Mouse (Mus musculus) hindbrain, embryonic 12.5 days (tissue): ENCODE results near the gene Zbtb45. TPM values are rescaled to one million over a fixed set of nuclear protein-coding genes. Genes with fewer than 3 reads are reported as not detected.
A peak's percentile ranks its signal among the peaks of the same experiment; 100 is the strongest.

Experiments used
- ATAC-seq: fragments of 200-750 bp; cut with Nextera tagmentation; 2 replicates; pipeline ENCODE4 v1.8.0; 2017; ENCODE audit warnings: moderate TSS enrichment; ENCODE audit not compliant: low FRiP score
- H3K27ac ChIP-seq: fragments of 300-500 bp; sonication (generic); 2 replicates; pipeline ENCODE4 v1.5.1; 2016; ENCODE audit warnings: mild to moderate bottlenecking
- H3K27me3 ChIP-seq: fragments of 300-500 bp; sonication (generic); 2 replicates; pipeline ENCODE4 v1.6.1; 2016; ENCODE audit warnings: mild to moderate bottlenecking
- H3K36me3 ChIP-seq: fragments of 300-500 bp; sonication (generic); 2 replicates; pipeline ENCODE4 v1.6.1; 2016; ENCODE audit warnings: mild to moderate bottlenecking
- H3K4me1 ChIP-seq: fragments of 300-500 bp; sonication (generic); 2 replicates; pipeline ENCODE4 v1.6.1; 2016
- H3K4me2 ChIP-seq: fragments of 300-500 bp; sonication (generic); replicated peaks from 2 replicates; pipeline ENCODE4 v1.6.1; 2016; ENCODE audit warnings: mild to moderate bottlenecking
- H3K4me3 ChIP-seq: fragments of 300-500 bp; sonication (generic); 2 replicates; pipeline ENCODE4 v1.5.1; 2016; ENCODE audit warnings: mild to moderate bottlenecking
- H3K9ac ChIP-seq: fragments of 300-500 bp; sonication (generic); 2 replicates; pipeline ENCODE4 v1.6.1; 2016; ENCODE audit warnings: mild to moderate bottlenecking, moderate library complexity
- H3K9me3 ChIP-seq: fragments of 300-500 bp; sonication (generic); replicated peaks from 2 replicates; pipeline ENCODE4 v1.6.1; 2016; ENCODE audit warnings: mild to moderate bottlenecking
- WGBS: fragments of 180-500 bp; shearing (Covaris S2); methylation state at CpG from one replicate; pipeline ENCODE4 v1.1.7; 2016; 5-methylcytosine and 5-hydroxymethylcytosine counted together
- polyA plus RNA-seq: library from polyadenylated mRNA; unstranded; fragments of >200 nt; fragmentation: Nextera tagmentation; extraction: Ambion mirVana; gene quantifications from 2 replicates; pipeline ENCODE4 v1.2.1, GENCODE M21; 2016

Gene Zbtb45
- polyA plus RNA-seq, 1 experiment from 2014 or later, result 32.6 TPM

GRCm38 (mm10) chr7:13031983-13032382 lies 22.1 kb upstream of the Zbtb45 start:
- no peak overlapping the region for H3K27ac ChIP-seq

DNA sequence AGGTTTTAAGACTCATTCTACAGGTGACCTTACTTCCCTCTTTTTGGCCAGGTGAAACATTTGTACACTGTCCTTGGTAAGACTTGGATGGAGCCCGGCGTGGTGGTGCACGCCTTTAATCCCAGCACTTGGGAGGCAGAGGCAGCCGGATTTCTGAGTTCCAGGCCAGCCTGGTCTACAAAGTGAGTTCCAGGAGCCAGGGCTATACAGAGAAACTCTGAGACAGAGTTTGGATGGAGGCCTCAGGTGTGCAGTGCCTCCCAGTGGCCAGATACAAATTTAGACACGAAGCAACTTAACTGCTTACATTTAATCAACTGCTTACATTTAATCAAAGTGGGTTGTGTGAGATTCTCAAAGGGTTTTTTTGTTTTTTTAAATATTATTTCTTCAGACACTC lies 21.2 kb upstream of the Zbtb45 start:
- Histone ChIP-seq H3K27ac (no peak overlapping the region), H3K27me3 (no peaks in the 10 kb centered on the region), H3K4me1 (peaks cover 34% of the 10 kb centered on the region), H3K36me3 (peaks cover 84% of the 10 kb centered on the region), H3K4me2 (no peak overlapping the region), H3K9ac (no peak overlapping the region), H3K9me3 (no peaks in the 10 kb centered on the region), H3K4me3 (no peak overlapping the region)
- no peak for ATAC-seq
- WGBS, result 73% methylated on average over 5 of the region's 5 CpGs

More at GRCm38 (mm10) chr7:13031983-13032382, 22.1 kb upstream of the Zbtb45 start:
- Histone ChIP-seq H3K9ac (no peak overlapping the region), H3K4me1 (peaks cover 34% of the 10 kb centered on the region), H3K36me3 (peaks cover 80% of the 10 kb centered on the region), H3K9me3 (no peaks in the 10 kb centered on the region), H3K4me2 (no peak overlapping the region), H3K4me3 (no peak overlapping the region), H3K27me3 (no peaks in the 10 kb centered on the region)
- WGBS, result 91% methylated on average over 2 of the region's 2 CpGs
- no peak for ATAC-seq

- WGBS, result 95% methylated on average over 4 of the region's 4 CpGs
- Histone ChIP-seq H3K9ac (no peak overlapping the region), H3K4me2 (no peak overlapping the region), H3K27me3 (no peaks in the 10 kb centered on the region), H3K36me3 (peaks cover 79% of the 10 kb centered on the region), H3K4me1 (peaks cover 34% of the 10 kb centered on the region), H3K4me3 (no peak overlapping the region), H3K27ac (no peak overlapping the region), H3K9me3 (no peaks in the 10 kb centered on the region)
- no peak for ATAC-seq
Measured at GRCm38 (mm10) chr7:13028986-13029385, 19.2 kb upstream of the Zbtb45 start.

- peaks cover 29% of the 10 kb centered on the region for H3K4me1 ChIP-seq
- peak overlapping the region; percentile 97 for H3K4me3 ChIP-seq
- H3K27me3 ChIP-seq, result no peaks in the 10 kb centered on the region
- peak overlapping the region; percentile 91 for H3K4me2 ChIP-seq
- H3K36me3 ChIP-seq, result peaks cover 51% of the 10 kb centered on the region
- WGBS, result 27% methylated on average over 4 of the region's 4 CpGs
- H3K9ac ChIP-seq, result peak overlapping the region; percentile 98
- H3K27ac ChIP-seq, result peak overlapping the region; percentile 100
- no peak for ATAC-seq
- no peaks in the 10 kb centered on the region for H3K9me3 ChIP-seq
Measured at GRCm38 (mm10) chr7:13025511-13026112, 15.8 kb upstream of the Zbtb45 start.

DNA sequence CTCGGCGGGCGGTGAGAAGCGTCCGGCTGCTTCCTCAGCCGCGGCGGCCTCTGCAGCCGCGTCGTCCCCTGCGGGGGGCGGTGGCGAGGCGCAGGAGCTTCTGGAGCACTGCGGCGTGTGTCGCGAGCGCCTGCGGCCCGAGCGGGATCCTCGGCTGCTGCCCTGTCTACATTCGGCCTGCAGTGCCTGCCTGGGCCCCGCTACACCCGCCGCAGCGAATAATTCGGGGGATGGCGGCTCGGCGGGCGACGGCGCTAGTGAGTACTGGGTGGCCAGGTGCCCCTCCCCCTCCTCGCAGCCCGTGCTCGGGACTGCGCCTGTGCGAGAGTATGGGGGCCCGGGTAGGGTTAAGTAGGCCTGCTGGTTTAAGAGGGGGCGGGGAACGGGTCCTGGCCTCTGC lies 15.0 kb upstream of the Zbtb45 start:
- H3K27ac ChIP-seq, result peak overlapping the region; percentile 100
- peak; percentile 70 for ATAC-seq
- peaks cover 43% of the 10 kb centered on the region for H3K36me3 ChIP-seq
- H3K4me2 ChIP-seq, result peak overlapping the region; percentile 91
- 0% methylated on average over 37 of the region's 44 CpGs for WGBS
- peak overlapping the region; percentile 97 for H3K4me3 ChIP-seq
- H3K4me1 ChIP-seq, result peaks cover 29% of the 10 kb centered on the region
- no peaks in the 10 kb centered on the region for H3K27me3 ChIP-seq
- H3K9me3 ChIP-seq, result no peaks in the 10 kb centered on the region
- H3K9ac ChIP-seq, result peak overlapping the region; percentile 98

GRCm38 (mm10) chr7:13023928-13024731 lies 14.3 kb upstream of the Zbtb45 start:
- Histone ChIP-seq H3K4me2 (peak overlapping the region; percentile 91), H3K4me1 (peaks cover 29% of the 10 kb centered on the region), H3K9me3 (no peaks in the 10 kb centered on the region), H3K36me3 (peaks cover 36% of the 10 kb centered on the region), H3K4me3 (peak overlapping the region; percentile 97), H3K27ac (peak overlapping the region; percentile 100), H3K27me3 (no peaks in the 10 kb centered on the region), H3K9ac (peak overlapping the region; percentile 98)
- ATAC-seq, result peak; percentile 83
- WGBS, result under 1% methylated on average over 67 of the region's 95 CpGs

DNA sequence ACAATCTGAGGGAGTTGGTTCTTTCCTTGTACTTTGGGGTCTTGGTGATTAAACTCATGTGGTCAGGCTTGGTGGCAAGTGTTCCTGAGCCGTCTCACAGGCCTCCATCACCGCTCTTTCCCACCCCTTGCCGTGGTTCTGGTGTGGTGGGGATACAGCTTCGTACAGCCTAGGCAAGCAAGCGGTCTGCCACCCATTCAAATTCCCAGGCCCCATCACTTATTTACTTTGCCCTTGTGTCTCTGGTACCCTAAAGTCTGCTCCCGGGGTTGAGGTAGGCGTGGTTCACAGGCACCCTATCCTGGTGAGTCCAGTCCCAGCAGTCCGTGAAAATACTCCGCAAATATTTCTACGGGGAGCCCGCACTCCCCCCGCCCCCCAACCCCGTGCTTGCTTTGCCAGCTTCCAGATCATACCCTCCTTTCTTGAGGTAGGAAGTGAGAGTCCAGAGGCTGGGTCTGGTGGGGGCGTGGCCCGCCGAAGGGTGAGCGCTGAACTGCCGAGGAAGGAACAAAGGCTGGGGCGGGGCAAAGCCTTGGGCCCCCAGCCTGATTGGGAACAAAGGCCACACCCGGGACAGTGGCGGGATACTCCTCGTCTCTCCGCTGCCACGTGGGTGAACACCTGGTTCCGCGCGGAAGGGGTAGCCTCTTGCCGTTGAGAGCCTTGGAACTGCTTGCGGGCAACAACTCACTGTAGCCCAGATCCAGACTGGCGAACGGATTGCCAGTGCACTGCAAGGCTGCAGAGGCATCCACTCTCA lies 13.1 kb upstream of the Zbtb45 start:
- Histone ChIP-seq H3K9me3 (no peaks in the 10 kb centered on the region), H3K27ac (peak overlapping the region; percentile 100), H3K27me3 (no peaks in the 10 kb centered on the region), H3K36me3 (peaks cover 24% of the 10 kb centered on the region), H3K4me2 (peak overlapping the region; percentile 91), H3K9ac (peak overlapping the region; percentile 98), H3K4me3 (peak overlapping the region; percentile 97), H3K4me1 (peaks cover 29% of the 10 kb centered on the region)
- 4% methylated on average over 31 of the region's 31 CpGs for WGBS
- peak; percentile 59 for ATAC-seq

- 76% methylated on average over 1 of the region's 1 CpGs for WGBS
- peaks cover 5% of the 10 kb centered on the region for H3K4me1 ChIP-seq
- no peak overlapping the region for H3K4me2 ChIP-seq
- H3K9ac ChIP-seq, result no peak overlapping the region
- ATAC-seq, result no peak
- H3K9me3 ChIP-seq, result no peaks in the 10 kb centered on the region
- no peak overlapping the region for H3K4me3 ChIP-seq
- H3K27me3 ChIP-seq, result peaks cover 4% of the 10 kb centered on the region; the same call in 1 of the 2 replicates
- no peak overlapping the region for H3K27ac ChIP-seq
- no peaks in the 10 kb centered on the region for H3K36me3 ChIP-seq
Measured at GRCm38 (mm10) chr7:13015217-13015616, 5.4 kb upstream of the Zbtb45 start.

DNA sequence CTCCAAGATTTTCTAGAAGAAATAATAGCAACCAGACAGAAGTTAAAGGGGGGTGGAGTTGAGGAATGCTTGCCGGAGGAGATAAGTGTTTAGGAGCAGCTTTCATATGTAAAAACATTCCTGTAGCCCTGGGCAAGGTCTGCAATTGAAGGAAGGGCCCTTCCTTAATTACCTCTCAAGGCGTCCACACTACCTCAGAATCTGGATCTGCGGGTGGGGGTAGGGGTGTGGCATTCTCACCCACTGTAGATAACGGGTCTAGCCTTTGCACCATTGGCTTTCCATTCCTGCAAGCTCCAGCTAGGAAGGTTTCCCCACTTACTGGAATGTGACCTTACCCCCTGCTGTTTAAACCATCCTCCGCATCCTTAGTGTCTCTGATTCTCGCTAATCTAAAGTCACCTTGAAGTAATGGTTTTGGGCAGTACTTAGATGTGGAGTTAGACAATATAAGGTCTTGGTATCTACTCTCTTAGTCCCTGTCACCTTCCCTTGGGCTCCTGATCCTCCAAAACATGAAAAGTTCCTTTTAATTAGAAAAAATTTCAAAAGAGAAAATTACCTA lies 4.5 kb upstream of the Zbtb45 start:
- Histone ChIP-seq H3K36me3 (no peaks in the 10 kb centered on the region), H3K27me3 (peaks cover 4% of the 10 kb centered on the region; the same call in 1 of the 2 replicates), H3K4me1 (peaks cover 6% of the 10 kb centered on the region), H3K27ac (no peak overlapping the region), H3K9ac (no peak overlapping the region), H3K4me2 (no peak overlapping the region), H3K9me3 (no peaks in the 10 kb centered on the region), H3K4me3 (no peak overlapping the region)
- ATAC-seq, result no peak
- 27% methylated on average over 6 of the region's 6 CpGs for WGBS

DNA sequence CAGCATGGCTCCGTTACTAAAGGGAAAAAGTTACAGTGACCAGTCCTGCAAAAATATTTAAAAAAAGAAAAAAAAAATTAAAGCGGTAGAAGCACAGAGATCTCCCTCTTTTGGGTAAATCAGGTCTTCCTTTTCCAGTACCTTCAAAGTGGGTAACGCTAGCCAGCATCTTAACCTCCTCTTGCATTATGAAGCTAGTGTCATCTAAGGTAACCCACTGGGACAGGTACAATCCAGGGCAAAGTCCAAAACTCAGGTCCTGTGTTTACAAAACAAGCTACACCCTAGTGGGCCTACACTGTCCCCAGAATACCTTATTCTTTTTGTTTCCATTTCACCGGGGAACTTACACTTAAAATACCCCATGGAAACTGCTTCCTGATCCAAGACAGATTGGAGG lies 3.8 kb upstream of the Zbtb45 start:
- peaks cover 4% of the 10 kb centered on the region; the same call in 1 of the 2 replicates for H3K27me3 ChIP-seq

DNA sequence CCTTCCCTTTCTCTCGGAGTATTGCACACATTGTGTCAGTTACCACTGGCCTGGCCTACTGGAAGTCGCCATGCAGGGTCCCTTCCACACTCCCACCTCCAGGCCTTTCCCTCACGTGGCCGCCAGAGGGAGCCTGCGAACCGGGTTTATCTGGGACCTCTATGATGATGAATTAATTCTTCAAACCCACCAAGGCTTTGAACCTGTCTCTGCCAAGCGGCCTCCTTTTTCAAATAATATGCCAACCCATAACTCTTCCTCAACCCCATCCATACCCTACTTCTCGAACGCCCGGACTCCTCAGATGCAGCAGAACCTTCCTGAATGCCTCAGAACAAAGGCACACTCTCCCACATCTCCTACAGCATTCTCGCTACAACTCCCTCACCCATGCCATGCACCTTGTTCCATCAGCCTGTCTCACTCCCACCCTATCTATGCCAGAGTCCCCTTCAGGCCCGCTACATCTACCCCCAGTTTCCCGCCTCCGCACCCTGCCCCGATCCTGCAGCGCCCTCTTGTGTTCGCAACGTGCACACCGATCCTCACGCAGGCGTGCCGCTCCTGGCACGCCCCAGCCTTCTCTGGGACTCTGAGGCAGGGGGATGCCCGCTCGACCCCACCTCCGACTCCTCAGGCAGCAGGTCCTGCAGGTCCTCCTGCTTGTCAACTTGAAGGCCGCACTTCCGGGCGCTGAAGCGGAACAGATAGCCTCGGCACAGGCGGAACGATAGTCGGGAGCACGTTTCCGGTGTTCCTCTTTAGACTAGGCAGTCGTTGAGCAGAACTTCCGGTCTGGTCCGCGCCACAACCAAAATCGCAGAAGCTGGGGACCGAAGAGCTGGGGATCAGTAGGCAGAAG lies 460 bp downstream of the Zbtb45 start:
- Histone ChIP-seq H3K9me3 (no peaks in the 10 kb centered on the region), H3K27ac (peak overlapping the region; percentile 93), H3K27me3 (peaks cover 17% of the 10 kb centered on the region), H3K36me3 (peaks cover 28% of the 10 kb centered on the region), H3K4me2 (peak overlapping the region; percentile 79), H3K4me1 (peaks cover 24% of the 10 kb centered on the region), H3K9ac (peak overlapping the region; percentile 83), H3K4me3 (peak overlapping the region; percentile 70)
- WGBS, result under 1% methylated on average over 42 of the region's 42 CpGs
- peak; percentile 87 for ATAC-seq

More for the DNA sequence above, 3.8 kb upstream of the Zbtb45 start:
- Histone ChIP-seq H3K27ac (no peak overlapping the region), H3K4me1 (peaks cover 9% of the 10 kb centered on the region), H3K9me3 (no peaks in the 10 kb centered on the region), H3K9ac (no peak overlapping the region), H3K4me2 (no peak overlapping the region), H3K36me3 (no peaks in the 10 kb centered on the region), H3K4me3 (no peak overlapping the region)
- WGBS, result 60% methylated on average over 4 of the region's 4 CpGs
- no peak for ATAC-seq
